ENCODE assay signal across 9 mouse cellular contexts in genomic region chr4:115052343-115053005, GRCm38 (mm10). TPM values are rescaled to one million over a fixed set of nuclear protein-coding genes. Genes with fewer than 3 reads are reported as not detected.
DNase-seq lines count a peak whose midpoint lies in the region; ATAC-seq and TF ChIP-seq lines count a peak whose summit lies in the region.
"Had no signal": no experiment of that assay in that cellular context is flagged by ENCODE, and none has a peak within 500 bp of the region (broad histone marks: within the 10 kb centered on the region; RNA-seq: fewer than 3 reads in every experiment).

No protein-coding gene starts in this region.

- peak; percentile 38; the same call in 1 of the 2 replicates for ATAC-seq in hindbrain, embryonic 16.5 days
- ATAC-seq in liver, embryonic 11.5 days (replicated peaks; ENCODE audit: low FRiP score): peak; percentile 10; the same call in 1 of the 2 replicates
- ATAC-seq in midbrain, embryonic 16.5 days: no peak

- WGBS in hindbrain, embryonic 16.5 days: 1% methylated on average over 36 of the region's 36 CpGs
- WGBS in liver, embryonic 11.5 days: 3% methylated on average over 36 of the region's 36 CpGs
- WGBS in midbrain, embryonic 16.5 days: 1% methylated on average over 36 of the region's 36 CpGs
- 7% methylated on average over 36 of the region's 36 CpGs for WGBS in thymus, adult 2 months

- H3K4me1 ChIP-seq in bone marrow macrophage, adult 2 months (ENCODE audit: control insufficient read depth, insufficient read depth, low read length): peaks cover 20% of the 10 kb centered on the region
- peaks cover 9% of the 10 kb centered on the region for H3K4me1 ChIP-seq in hindbrain, embryonic 16.5 days (ENCODE audit: control insufficient read depth, insufficient read depth, low read depth, low read length)
- H3K4me1 ChIP-seq in liver, embryonic 11.5 days (replicated peaks; ENCODE audit: control insufficient read depth, insufficient read depth, low read length): peaks cover 48% of the 10 kb centered on the region
- peaks cover 6% of the 10 kb centered on the region for H3K4me1 ChIP-seq in midbrain, embryonic 16.5 days (ENCODE audit: control insufficient read depth, insufficient read depth, low read length)
- H3K4me1 ChIP-seq in thymus, adult 2 months (replicated peaks; ENCODE audit: control insufficient read depth, insufficient read depth, low read length): peaks cover 7% of the 10 kb centered on the region; the same call in 1 of the 2 replicates

- TF ChIP-seq CTCF in bone marrow macrophage, adult 2 months (IDR thresholded peaks at IDR 0.05; ENCODE audit: low read depth, low read length): no peak
- no peak for TF ChIP-seq CTCF in thymus, adult 2 months (IDR thresholded peaks at IDR 0.05; ENCODE audit: borderline replicate concordance, control insufficient read depth, extremely low read depth, insufficient read depth, low read length, poor library complexity)

- H3K9ac ChIP-seq in hindbrain, embryonic 16.5 days (ENCODE audit: low read depth, low read length): no peak overlapping the region
- H3K9ac ChIP-seq in liver, embryonic 11.5 days (ENCODE audit: low read depth, low read length): peak overlapping the region; percentile 69
- no peak overlapping the region; the same call in 1 of the 2 replicates for H3K9ac ChIP-seq in midbrain, embryonic 16.5 days (ENCODE audit: low read depth, low read length)

- peaks cover 64% of the 10 kb centered on the region for H3K27me3 ChIP-seq in hindbrain, embryonic 16.5 days (replicated peaks; ENCODE audit: control insufficient read depth, insufficient read depth, low read length)
- peaks cover 20% of the 10 kb centered on the region for H3K27me3 ChIP-seq in liver, embryonic 11.5 days (replicated peaks; ENCODE audit: control insufficient read depth, insufficient read depth, low read length)
- H3K27me3 ChIP-seq in midbrain, embryonic 16.5 days (ENCODE audit: control insufficient read depth, insufficient read depth, low read depth, low read length): peaks cover 47% of the 10 kb centered on the region
- H3K27me3 ChIP-seq in thymus, adult 2 months (ENCODE audit: control insufficient read depth, insufficient read depth, low read length): peaks cover 30% of the 10 kb centered on the region

- DNase-seq in layer of hippocampus, adult 11-12 months (ENCODE audit: low spot score): peak; percentile 53
- DNase-seq in layer of hippocampus, adult 9-10 months (ENCODE audit: low spot score): no peak
- peak; percentile 48 for DNase-seq in gastrocnemius, postnatal 10 days
- DNase-seq in liver, embryonic 11.5 days (ENCODE audit: low spot score): peak; percentile 70
- DNase-seq in thymus, adult 2 months: no peak

- H3K36me3 ChIP-seq in hindbrain, embryonic 16.5 days (ENCODE audit: control insufficient read depth, insufficient read depth, low read length): no peaks in the 10 kb centered on the region
- no peaks in the 10 kb centered on the region for H3K36me3 ChIP-seq in liver, embryonic 11.5 days (ENCODE audit: control insufficient read depth, insufficient read depth, low read length)
- H3K36me3 ChIP-seq in midbrain, embryonic 16.5 days (ENCODE audit: control insufficient read depth, insufficient read depth, low read length): no peaks in the 10 kb centered on the region
- no peaks in the 10 kb centered on the region for H3K36me3 ChIP-seq in thymus, adult 2 months (ENCODE audit: control insufficient read depth, insufficient read depth, low read length)

- H3K4me3 ChIP-seq in bone marrow macrophage, adult 2 months (ENCODE audit: insufficient read depth, low read length): peak overlapping the region; percentile 32
- H3K4me3 ChIP-seq in hindbrain, embryonic 16.5 days (ENCODE audit: low read length): peak overlapping the region; percentile 24; the same call in 1 of the 2 replicates
- peak overlapping the region; percentile 43 for H3K4me3 ChIP-seq in liver, embryonic 11.5 days (ENCODE audit: low read depth, low read length)
- H3K4me3 ChIP-seq in midbrain, embryonic 16.5 days (ENCODE audit: low read depth, low read length): peak overlapping the region; percentile 25
- no peak overlapping the region for H3K4me3 ChIP-seq in thymus, adult 2 months (ENCODE audit: control insufficient read depth, insufficient read depth, low read length)

- no peaks in the 10 kb centered on the region for H3K9me3 ChIP-seq in hindbrain, embryonic 16.5 days (ENCODE audit: control insufficient read depth, low read length)
- no peaks in the 10 kb centered on the region for H3K9me3 ChIP-seq in liver, embryonic 11.5 days (ENCODE audit: control insufficient read depth, low read length)
- no peaks in the 10 kb centered on the region for H3K9me3 ChIP-seq in midbrain, embryonic 16.5 days (replicated peaks; ENCODE audit: control insufficient read depth, low read length, poor library complexity, severe bottlenecking)

- no peak for TF ChIP-seq POLR2A in bone marrow macrophage, adult 2 months (IDR thresholded peaks at IDR 0.05; ENCODE audit: borderline replicate concordance, low read depth, low read length)
- no peak for TF ChIP-seq POLR2A in thymus, adult 2 months (IDR thresholded peaks at IDR 0.05; ENCODE audit: control insufficient read depth, extremely low read depth, insufficient read depth, low read length, poor library complexity)

- H3K4me2 ChIP-seq in hindbrain, embryonic 16.5 days (ENCODE audit: low read length): peak overlapping the region; percentile 48
- H3K4me2 ChIP-seq in liver, embryonic 11.5 days: peak overlapping the region; percentile 70
- H3K4me2 ChIP-seq in midbrain, embryonic 16.5 days (ENCODE audit: low read length): peak overlapping the region; percentile 49

- H3K27ac ChIP-seq in bone marrow macrophage, adult 2 months (ENCODE audit: insufficient read depth, low read depth, low read length): peak overlapping the region; percentile 66
- peak overlapping the region; percentile 24; the same call in 1 of the 2 replicates for H3K27ac ChIP-seq in hindbrain, embryonic 16.5 days (ENCODE audit: low read depth, low read length)
- peak overlapping the region; percentile 23 for H3K27ac ChIP-seq in liver, embryonic 11.5 days (ENCODE audit: low read depth, low read length)
- peak overlapping the region; percentile 15; the same call in 1 of the 2 replicates for H3K27ac ChIP-seq in midbrain, embryonic 16.5 days (ENCODE audit: low read length)
- H3K27ac ChIP-seq in thymus, adult 2 months (ENCODE audit: control insufficient read depth, insufficient read depth, low read length): no peak overlapping the region

RNA-seq across cellular contexts. Expression of gene Tal1, which starts 3.8 kb away (rescaled TPM):
- polyA plus RNA-seq in bone marrow macrophage, adult 2 months (2012; ENCODE audit: insufficient read depth, insufficient read length, missing spikeins): 4.1 and 4.4 TPM in 2 replicates
- total RNA-seq in gastrocnemius, postnatal 10 days (2021): 1 to 10 TPM; 2.0 to 3.7 TPM
- polyA plus RNA-seq in hindbrain, embryonic 16.5 days (2015; fragmentation: Nextera tagmentation; extraction: Ambion mirVana): 1.2 and 2.0 TPM in 2 replicates
- polyA plus RNA-seq in liver, embryonic 11.5 days (2014; fragmentation: Nextera tagmentation; extraction: Ambion mirVana): 42.7 and 47.6 TPM in 2 replicates
- 4.6 and 6.4 TPM in 2 replicates for polyA plus RNA-seq in midbrain, embryonic 16.5 days (2015; fragmentation: Nextera tagmentation; extraction: Ambion mirVana)
- 0.89 and 0.94 TPM in 2 replicates for polyA plus RNA-seq in thymus, adult 2 months (2012; rRNA removed)

RNA-seq across cellular contexts. Expression of gene Pdzk1ip1, which starts 36.0 kb away (rescaled TPM):
- polyA plus RNA-seq in bone marrow macrophage, adult 2 months (2012; ENCODE audit: insufficient read depth, insufficient read length, missing spikeins): 1.5 and 2.0 TPM in 2 replicates
- under 1 TPM; 0.28 to 0.45 TPM for total RNA-seq in gastrocnemius, postnatal 10 days (2021)
- polyA plus RNA-seq in hindbrain, embryonic 16.5 days (2015; fragmentation: Nextera tagmentation; extraction: Ambion mirVana): 2.3 and 3.0 TPM in 2 replicates
- 24.2 and 25.8 TPM in 2 replicates for polyA plus RNA-seq in liver, embryonic 11.5 days (2014; fragmentation: Nextera tagmentation; extraction: Ambion mirVana)
- polyA plus RNA-seq in midbrain, embryonic 16.5 days (2015; fragmentation: Nextera tagmentation; extraction: Ambion mirVana): 2.0 and 2.3 TPM in 2 replicates
- polyA plus RNA-seq in thymus, adult 2 months (2012; rRNA removed): 14.7 and 15.2 TPM in 2 replicates
- total RNA-seq: MEL had no signal

RNA-seq across cellular contexts. Expression of gene Stil, which starts 52.5 kb away (rescaled TPM):
- 8.1 and 9.5 TPM in 2 replicates for polyA plus RNA-seq in bone marrow macrophage, adult 2 months (2012; ENCODE audit: insufficient read depth, insufficient read length, missing spikeins)
- 1 to 10 TPM; 1.9 to 2.8 TPM for total RNA-seq in gastrocnemius, postnatal 10 days (2021)
- 2.0 and 2.4 TPM in 2 replicates for polyA plus RNA-seq in hindbrain, embryonic 16.5 days (2015; fragmentation: Nextera tagmentation; extraction: Ambion mirVana)
- 16.2 and 20.4 TPM in 2 replicates for polyA plus RNA-seq in liver, embryonic 11.5 days (2014; fragmentation: Nextera tagmentation; extraction: Ambion mirVana)
- polyA plus RNA-seq in midbrain, embryonic 16.5 days (2015; fragmentation: Nextera tagmentation; extraction: Ambion mirVana): 2.0 and 2.1 TPM in 2 replicates
- 8.1 and 10.7 TPM in 2 replicates for polyA plus RNA-seq in thymus, adult 2 months (2012; rRNA removed)

Comparison
In these comparisons a context has a peak if more than half of its experiments do, and no peak if none do; other contexts are left out.
1. DNase-seq: peak in layer of hippocampus, adult 11-12 months (single experiment), gastrocnemius, postnatal 10 days (single experiment) and liver, embryonic 11.5 days (single experiment); none in layer of hippocampus, adult 9-10 months (single experiment) and thymus, adult 2 months (single experiment).
2. Peak in every context shown above with its lines, with median percentiles within 50 percentile points of each other: H3K4me2 ChIP-seq.